Mouse (Mus musculus): Measurements from ENCODE around the gene Spc25. TPM values are rescaled to one million over a fixed set of nuclear protein-coding genes. Genes with fewer than 3 reads are reported as not detected.

The Spc25 gene
- polyA plus RNA-seq, 1 experiment from 2014 or later = 36.4 TPM

DNA sequence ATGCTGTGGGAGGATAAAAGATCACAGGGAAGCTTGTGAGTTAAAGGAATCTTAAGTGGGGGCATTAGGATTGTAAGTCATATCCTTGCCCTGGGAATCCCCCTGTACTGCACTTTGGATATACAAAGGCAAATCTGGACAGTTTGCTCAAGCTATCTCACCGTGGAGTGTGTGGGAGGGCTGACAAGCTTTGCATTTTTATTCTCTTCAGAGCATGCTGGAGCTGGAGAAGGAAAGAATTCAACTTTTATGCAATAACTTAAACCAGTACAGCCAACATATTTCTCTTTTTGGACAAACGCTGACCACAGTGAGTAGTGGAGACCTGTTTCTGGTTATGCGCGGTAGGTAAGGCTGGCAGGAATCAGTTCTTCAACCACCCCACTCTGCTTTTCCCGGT is 30.7 kb downstream of the Spc25 start:
- H3K4me3 ChIP-seq = no peak overlapping the region
- no peaks in the 10 kb centered on the region for H3K4me1 ChIP-seq (replicated peaks)
- ATAC-seq (ENCODE audit: low FRiP score, low read depth) = no peak
- H3K9me3 ChIP-seq = no peaks in the 10 kb centered on the region
- no peak overlapping the region for H3K4me2 ChIP-seq
- H3K9ac ChIP-seq = no peak overlapping the region
- no peaks in the 10 kb centered on the region for H3K27me3 ChIP-seq
- H3K36me3 ChIP-seq = no peaks in the 10 kb centered on the region
- 81% methylated on average over 5 of the region's 5 CpGs for WGBS
- no peak overlapping the region for H3K27ac ChIP-seq (replicated peaks)

DNA sequence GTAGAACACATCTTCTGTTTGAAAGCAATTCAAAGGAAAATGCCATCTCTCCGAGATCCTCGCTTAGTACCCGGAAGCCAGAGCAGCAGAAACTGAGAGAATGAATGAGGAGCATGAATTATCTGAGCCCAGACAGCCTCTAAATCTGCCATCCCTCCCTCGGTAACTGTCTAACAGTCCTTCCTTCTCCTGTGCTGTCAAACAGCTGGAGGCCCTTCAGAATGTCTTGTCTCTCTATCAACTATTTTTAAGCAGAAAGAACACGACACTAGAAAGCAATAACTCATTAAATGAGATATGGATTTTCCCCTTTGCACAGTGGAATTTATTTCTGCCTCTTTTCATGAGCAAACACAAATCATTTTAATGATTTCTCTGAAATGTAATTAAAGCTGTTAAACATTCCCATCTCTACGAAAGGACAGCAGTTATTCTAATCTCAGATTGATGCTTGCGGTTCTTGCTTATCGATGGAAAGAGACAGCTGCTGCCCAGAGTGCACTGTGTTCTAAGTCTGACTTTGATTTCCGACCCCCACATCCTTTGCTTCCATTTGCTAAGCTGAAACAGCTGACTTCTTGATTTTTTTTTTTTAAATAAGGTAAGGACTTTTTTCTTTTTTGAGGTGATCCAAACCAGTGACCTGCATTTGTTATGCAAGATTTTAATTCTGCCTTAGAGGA is 35.5 kb downstream of the Spc25 start:
- Histone ChIP-seq H3K9ac (no peak overlapping the region), H3K4me1 (replicated peaks) (no peaks in the 10 kb centered on the region), H3K4me2 (no peak overlapping the region), H3K4me3 (no peak overlapping the region), H3K27ac (replicated peaks) (no peak overlapping the region), H3K36me3 (no peaks in the 10 kb centered on the region), H3K27me3 (no peaks in the 10 kb centered on the region), H3K9me3 (no peaks in the 10 kb centered on the region)
- no peak for ATAC-seq (ENCODE audit: low FRiP score, low read depth)
- 60% methylated on average over 9 of the region's 9 CpGs for WGBS

- Histone ChIP-seq H3K36me3 (no peaks in the 10 kb centered on the region), H3K27ac (replicated peaks) (no peak overlapping the region), H3K27me3 (no peaks in the 10 kb centered on the region), H3K4me1 (replicated peaks) (no peaks in the 10 kb centered on the region), H3K4me3 (no peak overlapping the region), H3K9ac (no peak overlapping the region), H3K4me2 (no peak overlapping the region), H3K9me3 (no peaks in the 10 kb centered on the region)
- ATAC-seq (ENCODE audit: low FRiP score, low read depth) = no peak
Observed at GRCm38 (mm10) chr2:69158907-69159306, 47.1 kb downstream of the Spc25 start.

GRCm38 (mm10) chr2:69156283-69156682 is 49.7 kb downstream of the Spc25 start:
- Histone ChIP-seq H3K4me1 (replicated peaks) (no peaks in the 10 kb centered on the region), H3K9ac (no peak overlapping the region), H3K27me3 (no peaks in the 10 kb centered on the region), H3K4me3 (no peak overlapping the region), H3K9me3 (no peaks in the 10 kb centered on the region), H3K27ac (replicated peaks) (no peak overlapping the region), H3K36me3 (no peaks in the 10 kb centered on the region), H3K4me2 (no peak overlapping the region)
- 71% methylated on average over 7 of the region's 7 CpGs for WGBS
- ATAC-seq (ENCODE audit: low FRiP score, low read depth) = no peak

DNA sequence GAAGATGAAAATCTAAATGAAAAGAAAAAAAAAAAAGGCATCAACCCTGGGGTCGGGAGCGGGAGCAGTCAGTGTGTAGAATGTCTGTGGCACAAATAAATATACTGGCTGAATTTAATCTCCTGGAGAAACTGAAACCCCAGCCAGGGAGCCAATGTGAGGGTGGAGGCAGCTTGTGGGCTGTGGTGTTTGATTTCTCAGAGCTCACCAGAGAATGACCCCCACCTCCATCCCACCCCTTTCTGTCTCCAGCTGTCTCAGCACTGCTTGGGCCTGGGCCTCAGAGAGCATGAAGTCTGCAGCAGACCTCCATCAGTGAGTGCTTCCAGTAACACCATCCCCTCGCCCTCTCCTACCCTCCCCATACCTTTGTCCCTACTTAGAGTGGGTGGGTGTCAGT is 50.1 kb downstream of the Spc25 start:
- H3K4me3 ChIP-seq = no peak overlapping the region
- no peaks in the 10 kb centered on the region for H3K4me1 ChIP-seq (replicated peaks)
- H3K36me3 ChIP-seq = no peaks in the 10 kb centered on the region
- no peak for ATAC-seq (ENCODE audit: low FRiP score, low read depth)
- H3K4me2 ChIP-seq = no peak overlapping the region
- H3K9ac ChIP-seq = no peak overlapping the region
- H3K9me3 ChIP-seq = no peaks in the 10 kb centered on the region
- no peaks in the 10 kb centered on the region for H3K27me3 ChIP-seq
- H3K27ac ChIP-seq (replicated peaks) = no peak overlapping the region
- 74% methylated on average over 3 of the region's 3 CpGs for WGBS

DNA sequence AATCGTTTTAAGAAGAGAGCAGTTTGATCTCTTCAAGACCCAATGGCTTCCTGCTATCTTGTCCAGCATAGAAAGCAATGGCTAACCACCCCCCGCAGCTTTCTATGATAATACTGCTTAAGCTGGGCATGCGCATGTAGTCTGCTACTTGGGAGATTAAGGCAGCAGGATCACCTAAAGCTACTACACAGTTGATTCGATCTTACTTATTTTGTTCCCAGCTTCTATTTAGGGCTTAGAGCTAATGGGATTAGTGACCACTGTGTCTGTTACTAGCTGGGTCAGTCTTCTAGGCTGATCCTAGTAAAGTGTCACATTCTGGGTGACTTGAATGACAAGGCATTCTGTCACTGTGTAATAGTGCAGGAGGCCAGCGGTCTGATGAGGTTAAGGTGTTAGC is 55.2 kb downstream of the Spc25 start:
- H3K9ac ChIP-seq = no peak overlapping the region
- no peak overlapping the region for H3K27ac ChIP-seq (replicated peaks)
- no peaks in the 10 kb centered on the region for H3K36me3 ChIP-seq
- no peaks in the 10 kb centered on the region for H3K9me3 ChIP-seq
- no peaks in the 10 kb centered on the region for H3K27me3 ChIP-seq
- no peaks in the 10 kb centered on the region for H3K4me1 ChIP-seq (replicated peaks)
- H3K4me2 ChIP-seq = no peak overlapping the region
- 77% methylated on average over 5 of the region's 5 CpGs for WGBS
- ATAC-seq (ENCODE audit: low FRiP score, low read depth) = no peak
- H3K4me3 ChIP-seq = no peak overlapping the region

DNA sequence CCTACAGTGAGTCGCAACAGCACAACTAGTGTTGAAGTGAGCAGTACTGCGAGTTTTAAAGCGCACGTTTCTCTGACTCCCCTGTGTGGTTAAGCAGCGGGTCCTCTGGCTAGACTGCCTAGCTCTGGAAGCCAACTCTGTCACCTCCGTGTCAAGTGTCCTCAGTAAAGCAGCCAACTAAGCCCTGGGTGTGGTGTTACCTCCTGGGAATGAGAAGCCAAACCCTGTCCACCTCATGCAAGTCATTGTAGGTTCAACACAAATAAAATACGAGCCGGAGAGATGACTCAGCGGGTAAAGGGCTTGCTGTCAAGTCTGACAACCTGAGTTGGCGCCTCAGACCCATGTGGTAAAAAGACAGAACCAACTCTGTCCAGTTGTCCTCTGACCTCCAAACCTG is 56.8 kb downstream of the Spc25 start:
- Histone ChIP-seq H3K27ac (replicated peaks) (no peak overlapping the region), H3K4me3 (no peak overlapping the region), H3K4me2 (no peak overlapping the region), H3K27me3 (no peaks in the 10 kb centered on the region), H3K36me3 (no peaks in the 10 kb centered on the region), H3K9me3 (no peaks in the 10 kb centered on the region), H3K4me1 (replicated peaks) (no peaks in the 10 kb centered on the region), H3K9ac (no peak overlapping the region)
- 91% methylated on average over 10 of the region's 10 CpGs for WGBS
- no peak for ATAC-seq (ENCODE audit: low FRiP score, low read depth)

DNA sequence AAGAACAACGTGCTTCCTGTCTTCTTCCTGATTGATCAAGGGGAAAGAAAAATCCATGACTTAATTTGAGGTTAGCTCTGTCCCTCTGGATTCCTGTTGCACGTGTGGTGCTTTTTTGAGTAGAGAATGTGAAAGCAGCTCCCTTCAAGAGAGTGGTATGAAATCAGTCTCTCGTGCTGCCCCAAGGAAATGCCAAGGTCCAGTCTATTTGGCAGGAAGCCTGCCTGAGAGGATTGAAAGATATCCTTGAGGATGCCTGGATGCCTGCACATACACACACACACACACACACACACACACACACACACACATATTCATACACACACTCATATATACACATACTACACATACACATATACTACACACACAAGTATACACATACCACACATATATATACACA is 57.3 kb downstream of the Spc25 start:
- no peak overlapping the region for H3K4me2 ChIP-seq
- H3K9me3 ChIP-seq = no peaks in the 10 kb centered on the region
- no peak overlapping the region for H3K4me3 ChIP-seq
- no peak for ATAC-seq (ENCODE audit: low FRiP score, low read depth)
- no peaks in the 10 kb centered on the region for H3K27me3 ChIP-seq
- H3K9ac ChIP-seq = no peak overlapping the region
- H3K4me1 ChIP-seq (replicated peaks) = no peaks in the 10 kb centered on the region
- 74% methylated on average over 3 of the region's 3 CpGs for WGBS
- H3K36me3 ChIP-seq = no peaks in the 10 kb centered on the region
- H3K27ac ChIP-seq (replicated peaks) = no peak overlapping the region

Other genes starting within 250 kb of the Spc25 start
- gene Nostrin, start 70.4 kb downstream of the Spc25 start, polyA plus RNA-seq (2015; fragmentation: Nextera tagmentation; extraction: Ambion mirVana) = 1.6 TPM in 2 replicates
- gene G6pc2, start 4.9 kb upstream of the Spc25 start, polyA plus RNA-seq (2015; fragmentation: Nextera tagmentation; extraction: Ambion mirVana) = 0.32 and 0.52 TPM in 2 replicates
- gene Abcb11, start 136.4 kb upstream of the Spc25 start, polyA plus RNA-seq (2015; fragmentation: Nextera tagmentation; extraction: Ambion mirVana) = not detected in 2 replicates
- not detected in 2 replicates for gene Dhrs9, start 174.3 kb upstream of the Spc25 start, polyA plus RNA-seq (2015; fragmentation: Nextera tagmentation; extraction: Ambion mirVana)